Mouse (Mus musculus) common myeloid progenitor, adult 5-6 weeks (primary cell): ENCODE data around the gene Psmb11. TPM values are rescaled to one million over a fixed set of nuclear protein-coding genes. Genes with fewer than 3 reads are reported as not detected.
"Not testable (repeated sequence)": the region's sequence is repeated elsewhere in the genome, so short reads cannot be mapped to it uniquely, and the experiment has no call there.

Experiments
- ATAC-seq: replicated peaks from 2 replicates; pipeline ENCODE4 v1.8.0; 2016; ENCODE audit warnings: low read depth, mild to moderate bottlenecking, moderate TSS enrichment, inconsistent platforms; ENCODE audit not compliant: poor library complexity, severe bottlenecking
- total RNA-seq: library from RNA; stranded (forward); fragments of 200-1000, 187-1606 nt; gene quantifications from 2 replicates; pipeline ENCODE4 v1.2.3, GENCODE M21; 2017

Gene Psmb11
- total RNA-seq, 1 experiment from 2014 or later: not detected

- ATAC-seq: 0 out of 2 replicates have a peak, but pooled peaks have one; percentile 5
Measured at GRCm38 (mm10) chr14:54602613-54603012, 18.6 kb upstream of the Psmb11 start.

DNA sequence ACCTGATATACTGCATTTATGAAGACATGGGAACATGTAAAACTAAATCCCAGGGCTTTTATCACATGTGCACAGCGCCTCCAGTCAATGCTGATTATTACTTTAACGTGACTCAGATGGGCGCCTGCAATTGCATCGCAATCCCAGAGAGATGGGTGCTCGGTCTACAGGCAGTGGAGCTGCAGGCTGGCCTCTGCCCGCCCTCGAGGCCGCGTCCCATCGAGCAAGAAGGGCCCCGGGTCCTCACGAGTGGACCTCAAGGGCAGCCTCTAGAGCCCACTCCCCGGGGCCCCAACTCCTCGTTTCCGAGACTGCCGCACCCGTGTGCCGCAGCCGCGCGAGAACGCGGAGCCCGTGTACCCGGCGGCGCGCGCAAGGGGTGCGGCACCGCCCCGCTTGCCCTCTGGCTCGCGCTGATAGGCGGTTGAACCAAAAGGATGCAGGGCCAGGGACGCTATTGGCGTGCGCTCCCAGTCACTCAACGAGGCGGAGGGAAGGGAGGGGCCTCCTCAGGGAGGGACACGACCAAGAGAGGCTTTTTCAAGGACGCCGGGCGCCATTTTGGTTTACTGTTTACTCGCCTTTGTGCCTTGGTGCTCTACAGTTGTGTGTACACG lies 18.1 kb upstream of the Psmb11 start:
- peak; percentile 98 for ATAC-seq

GRCm38 (mm10) chr14:54603686-54604085 lies 17.5 kb upstream of the Psmb11 start:
- ATAC-seq: no peak

- ATAC-seq: peak; percentile 19; the same call in 1 of the 2 replicates
Measured at GRCm38 (mm10) chr14:54605752-54606321, 15.4 kb upstream of the Psmb11 start, which contains the start of gene 4931414P19Rik. Gene 4931414P19Rik, minus strand, starts transcription at chr14:54605993.

DNA sequence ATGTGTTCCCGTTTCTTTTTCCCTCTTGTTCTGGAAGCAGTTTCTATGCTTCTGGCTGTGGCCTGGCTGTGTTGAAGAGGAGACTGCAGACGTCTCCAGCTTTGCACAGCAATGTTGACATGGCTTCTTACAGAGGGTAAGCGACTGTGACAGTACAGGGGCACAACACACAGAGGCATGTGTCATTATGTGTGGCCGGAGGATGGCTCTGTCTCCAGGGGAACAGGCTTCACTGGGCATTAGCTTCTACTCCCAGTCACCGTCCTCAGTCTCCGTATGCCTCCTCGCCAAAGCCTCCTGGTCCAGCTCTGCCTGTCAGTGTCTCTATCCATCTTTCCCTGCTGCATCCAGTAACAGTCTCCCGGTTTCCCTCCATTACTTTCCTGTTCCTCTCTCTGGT lies 14.0 kb upstream of the Psmb11 start:
- no peak for ATAC-seq

GRCm38 (mm10) chr14:54609245-54609644 lies 12.0 kb upstream of the Psmb11 start:
- ATAC-seq: no peak

DNA sequence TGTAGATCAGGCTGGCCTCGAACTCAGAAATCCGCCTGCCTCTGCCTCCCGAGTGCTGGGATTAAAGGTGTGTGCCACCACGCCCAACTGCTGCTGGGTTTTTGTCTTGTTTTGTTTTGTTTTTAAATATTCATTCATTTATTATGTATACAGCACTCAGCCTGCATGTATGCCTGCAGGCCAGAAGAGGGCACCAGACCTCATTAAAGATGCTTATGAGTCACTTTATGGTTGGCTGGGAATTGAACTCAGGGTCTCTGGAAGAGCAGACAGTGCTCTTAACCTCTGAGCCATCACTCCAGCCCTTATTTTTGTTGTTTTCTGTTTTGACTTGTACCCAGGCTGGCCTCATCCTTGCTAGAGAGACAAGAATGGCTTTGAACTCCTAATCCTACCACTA lies 11.3 kb upstream of the Psmb11 start:
- ATAC-seq: no peak

DNA sequence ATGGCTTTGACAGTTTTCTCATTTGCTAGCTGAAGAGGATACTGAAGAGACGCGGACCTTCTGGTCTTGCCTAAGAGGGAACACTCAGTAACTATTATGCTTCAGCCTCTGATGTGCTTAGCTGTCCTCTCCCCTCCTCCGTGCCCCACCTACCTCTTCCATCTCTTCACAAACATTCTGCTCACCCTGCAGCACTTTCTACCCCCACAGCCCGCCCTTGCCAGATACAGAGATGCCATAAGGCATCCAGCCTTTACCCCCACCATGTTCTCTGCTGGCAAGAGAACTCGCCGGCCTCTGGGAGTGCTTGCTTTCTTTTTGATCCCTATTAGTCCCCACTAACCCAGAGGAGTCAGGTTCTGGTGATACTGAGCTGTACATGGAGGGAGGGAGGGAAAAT lies 10.6 kb upstream of the Psmb11 start:
- ATAC-seq: no peak

- not testable (repeated sequence) for ATAC-seq
Measured at GRCm38 (mm10) chr14:54614130-54614529, 7.1 kb upstream of the Psmb11 start.

DNA sequence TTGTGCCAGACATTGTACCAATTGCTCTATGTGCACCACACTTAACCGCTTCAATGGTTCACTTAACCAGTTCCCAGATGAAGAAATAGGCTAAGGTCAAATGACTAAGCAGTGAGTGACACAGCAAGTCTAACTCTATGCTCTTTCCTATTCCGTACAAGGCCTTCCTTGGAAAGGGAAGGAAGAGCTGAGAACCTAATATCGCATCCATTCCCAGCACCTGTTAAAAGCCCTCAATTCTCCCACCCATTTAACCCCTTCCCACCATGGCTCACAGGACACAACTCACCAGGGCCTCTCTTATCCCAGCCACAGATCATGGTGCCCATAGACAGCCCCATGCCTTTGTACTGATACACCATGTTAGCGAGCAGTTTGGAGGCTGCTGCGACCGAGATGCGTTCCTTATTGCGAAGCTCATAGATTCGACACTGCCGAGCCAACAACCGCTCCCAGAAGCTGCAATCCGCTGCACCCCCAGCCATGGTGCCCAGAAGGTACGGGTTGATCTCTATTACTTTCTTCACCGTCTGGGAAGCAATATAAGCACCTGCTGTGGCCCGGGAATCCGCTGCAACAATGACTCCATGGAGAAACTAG lies 4.9 kb upstream of the Psmb11 start:
- ATAC-seq: no peak

DNA sequence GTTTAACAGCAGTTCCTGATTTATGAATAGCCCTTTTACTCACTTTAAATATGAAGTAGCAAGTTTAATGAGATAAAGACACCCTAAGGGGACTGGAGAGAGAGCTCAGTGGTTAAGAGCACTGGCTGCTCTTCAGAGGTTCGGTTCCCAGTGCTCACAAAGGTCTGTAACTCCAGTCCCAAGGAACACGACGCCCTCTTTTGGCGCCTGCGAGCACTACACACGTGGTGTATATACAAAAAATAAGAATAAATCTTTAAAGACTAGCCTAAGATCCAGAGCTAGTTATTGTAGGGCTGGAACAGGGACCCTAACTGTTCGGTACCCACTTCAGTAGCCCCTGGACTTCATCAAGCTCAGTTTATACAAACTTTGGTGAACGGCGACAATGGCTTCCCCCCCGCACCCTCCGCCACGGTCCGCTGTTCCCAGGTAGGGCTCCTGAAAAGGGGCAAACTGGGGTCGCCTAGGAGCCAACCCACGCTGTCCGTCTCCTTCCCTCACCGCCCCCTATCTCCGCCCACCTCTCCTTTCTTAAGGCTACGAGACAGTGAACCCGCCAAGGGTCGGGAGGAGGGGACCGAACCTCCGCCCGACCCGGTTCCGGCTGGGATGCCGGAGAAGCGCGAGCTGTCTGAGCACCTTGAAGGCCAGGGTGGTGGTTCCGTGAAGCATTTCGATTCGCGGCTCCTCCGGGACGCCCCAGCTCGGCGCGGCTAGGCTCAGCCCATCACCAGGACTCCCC lies 3.9 kb upstream of the Psmb11 start:
- peak; percentile 58 for ATAC-seq

DNA sequence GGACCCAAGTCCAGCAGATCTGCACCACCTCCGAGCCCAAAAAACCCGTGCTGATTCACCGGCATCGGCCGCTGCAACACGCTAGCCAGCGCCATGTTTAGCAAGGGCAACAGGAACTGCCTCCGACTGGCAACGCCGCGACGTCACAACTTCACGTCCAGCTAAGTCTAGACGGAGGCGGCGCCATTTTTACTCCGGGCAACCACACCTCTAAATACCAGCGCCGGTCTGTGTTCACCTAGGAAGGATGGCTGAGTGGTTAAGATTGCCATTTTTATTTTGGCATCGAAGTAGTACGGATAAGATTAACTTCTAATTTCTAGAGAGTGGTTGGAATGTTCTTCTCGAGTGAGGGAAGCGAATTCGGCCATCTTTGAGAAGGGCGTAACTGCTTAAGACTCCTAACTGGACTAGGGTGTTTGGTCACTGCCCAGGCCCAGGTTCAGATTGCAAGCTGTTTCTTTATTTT lies 3.3 kb upstream of the Psmb11 start, which contains the start of gene Psmb5:
Psmb5 (minus strand) TSS at position 126 of the 469 bp plus-strand sequence.
- ATAC-seq: peak; percentile 98

- peak; percentile 54; the same call in 1 of the 2 replicates for ATAC-seq
Measured at GRCm38 (mm10) chr14:54623334-54623733, 2.1 kb downstream of the Psmb11 start.

DNA sequence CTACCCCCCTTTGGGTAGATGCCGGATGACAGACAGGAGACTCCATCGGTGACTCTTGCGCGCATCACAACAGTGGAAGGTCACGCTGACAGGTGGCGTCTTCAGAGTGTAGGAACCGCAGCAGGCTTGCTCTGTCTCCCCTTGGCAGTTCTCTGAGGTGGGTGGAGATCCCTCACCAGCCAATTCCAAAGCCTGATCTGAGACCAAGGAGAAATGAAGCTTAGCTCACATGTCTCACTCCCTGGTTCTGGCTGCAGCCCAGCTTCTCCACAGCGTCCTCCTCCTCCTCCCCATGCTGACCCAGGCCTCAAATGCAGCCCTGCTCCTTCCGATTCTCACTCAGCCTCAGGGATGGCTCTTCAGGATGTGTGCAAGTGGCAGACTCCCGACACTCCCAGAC lies 3.7 kb downstream of the Psmb11 start:
- no peak for ATAC-seq

DNA sequence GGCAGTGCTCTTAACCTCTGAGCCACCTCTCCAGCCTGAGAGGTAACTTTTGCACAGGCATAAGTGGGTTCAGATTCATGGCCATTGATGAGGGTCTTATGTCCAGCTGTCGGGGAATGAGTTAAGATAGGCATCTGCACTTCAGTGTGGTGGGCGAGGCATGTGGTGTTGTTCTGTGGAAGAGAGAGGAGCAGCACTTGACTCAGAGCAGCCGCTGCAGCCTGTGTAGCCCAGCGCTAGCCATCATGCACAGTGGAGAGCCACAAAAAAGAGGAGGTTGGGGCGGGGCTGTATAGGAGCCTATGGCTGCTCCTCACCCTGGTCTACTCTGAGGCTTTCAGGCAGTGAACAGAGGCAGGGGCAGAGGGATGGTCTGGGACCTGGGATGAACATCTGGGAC lies 6.9 kb downstream of the Psmb11 start:
- no peak for ATAC-seq

DNA sequence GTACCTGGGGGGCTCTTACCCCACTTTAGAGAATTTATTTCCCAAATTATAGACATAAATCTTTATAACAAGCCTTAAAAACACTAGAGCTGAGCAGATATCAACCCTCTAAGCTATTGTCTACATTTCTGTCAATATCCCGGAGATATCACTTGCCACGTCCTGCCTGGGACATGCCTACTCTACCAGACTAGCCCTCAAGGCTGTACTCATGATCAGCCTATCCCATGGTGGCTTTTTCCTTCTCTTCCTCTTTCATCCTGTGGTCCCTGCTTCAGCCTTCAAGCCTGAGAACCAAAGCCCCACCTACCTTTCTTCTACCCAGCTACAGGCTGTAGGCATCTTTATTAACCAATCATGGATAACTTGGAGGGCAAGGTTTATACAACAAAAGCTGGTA lies 8.6 kb downstream of the Psmb11 start:
- no peak for ATAC-seq

GRCm38 (mm10) chr14:54630583-54631239 lies 9.5 kb downstream of the Psmb11 start:
- peak; percentile 81 for ATAC-seq

GRCm38 (mm10) chr14:54631240-54631599 lies 10.0 kb downstream of the Psmb11 start:
- no peak for ATAC-seq

DNA sequence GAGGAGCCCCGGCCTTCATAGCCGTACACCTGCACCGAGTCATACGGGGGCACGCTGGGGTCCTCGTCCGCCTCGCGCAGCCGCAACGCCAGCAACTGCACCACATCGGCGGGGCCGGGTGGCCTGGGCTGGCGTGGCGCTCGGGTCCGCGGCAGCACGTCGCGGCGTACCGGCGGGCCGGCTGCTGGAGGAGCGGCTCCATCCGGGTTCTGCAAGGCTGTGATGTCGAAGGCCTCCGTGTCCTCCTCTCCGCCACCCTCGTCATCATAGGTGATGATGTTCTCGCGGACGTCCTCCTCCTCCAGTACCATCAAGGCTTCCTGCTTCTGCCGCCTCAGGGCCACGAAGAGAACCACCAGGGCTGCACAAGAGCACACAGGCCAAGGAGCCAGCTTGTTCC lies 11.0 kb downstream of the Psmb11 start:
- ATAC-seq: no peak

- ATAC-seq: 0 out of 2 replicates have a peak, but pooled peaks have one; percentile 20
Measured at GRCm38 (mm10) chr14:54634182-54634581, 12.9 kb downstream of the Psmb11 start.
